Mouse (Mus musculus) layer of hippocampus, adult 9-10 months (tissue): ENCODE measurements around the gene Zfp429.
"Not testable (repeated sequence)": the region's sequence is repeated elsewhere in the genome, so short reads cannot be mapped to it uniquely, and the experiment has no call there.

ENCODE experiments used
- DNase-seq: peaks from one replicate; pipeline ENCODE4 v3.0.0; 2022; ENCODE audit warnings: low spot score

Zfp429 gene

GRCm38 (mm10) chr13:67399183-67399903 lies at the start of gene Zfp429:
TSS of gene Zfp429 (minus strand) at chr13:67399819.
- peak; percentile 51 for DNase-seq

GRCm38 (mm10) chr13:67437095-67437494 lies 37.5 kb upstream of the Zfp429 start:
- not testable (repeated sequence) for DNase-seq

GRCm38 (mm10) chr13:67428116-67428515 lies 28.5 kb upstream of the Zfp429 start:
- no peak for DNase-seq

GRCm38 (mm10) chr13:67425699-67426098 lies 26.1 kb upstream of the Zfp429 start:
- not testable (repeated sequence) for DNase-seq

GRCm38 (mm10) chr13:67422532-67422931 lies 22.9 kb upstream of the Zfp429 start:
- not testable (repeated sequence) for DNase-seq

DNA sequence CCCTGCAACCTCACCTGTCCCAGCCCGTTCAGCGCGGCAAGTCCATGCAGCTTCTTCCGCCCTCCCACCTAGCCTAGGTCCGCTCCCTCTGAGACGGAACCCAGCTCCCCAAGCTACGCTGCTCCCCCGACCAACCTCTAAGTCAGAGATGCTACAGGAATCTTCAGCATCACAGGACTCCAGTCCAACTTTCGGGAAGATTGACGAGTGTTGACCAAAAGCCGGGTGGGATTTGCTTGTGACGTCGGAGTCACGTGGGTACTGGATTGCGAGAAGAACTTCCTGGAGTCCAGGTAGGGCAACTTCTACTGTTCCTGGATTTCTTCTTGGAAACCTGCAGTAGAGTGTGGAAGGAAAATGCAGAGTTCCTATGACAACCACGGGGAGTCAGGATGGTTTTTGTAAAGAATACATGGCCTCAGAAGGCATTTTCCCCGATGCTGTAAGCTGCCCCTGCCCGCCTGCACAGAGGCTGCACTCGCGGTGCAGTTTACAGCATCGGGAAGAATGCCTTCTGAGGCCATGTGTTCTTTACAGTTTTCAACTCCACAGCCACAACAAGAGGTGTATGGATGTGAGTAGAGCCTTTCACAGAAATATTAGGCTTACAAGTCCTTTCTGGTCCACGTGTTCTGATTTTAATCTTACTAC lies 21.7 kb upstream of the Zfp429 start, which contains the start of gene Zfp459:
Zfp459 (minus strand) TSS at position 212 of the 651 bp plus-strand sequence.
- DNase-seq = no peak

GRCm38 (mm10) chr13:67420558-67421206 lies 21.1 kb upstream of the Zfp429 start:
- no peak for DNase-seq

GRCm38 (mm10) chr13:67416811-67417210 lies 17.2 kb upstream of the Zfp429 start:
- DNase-seq = no peak

DNA sequence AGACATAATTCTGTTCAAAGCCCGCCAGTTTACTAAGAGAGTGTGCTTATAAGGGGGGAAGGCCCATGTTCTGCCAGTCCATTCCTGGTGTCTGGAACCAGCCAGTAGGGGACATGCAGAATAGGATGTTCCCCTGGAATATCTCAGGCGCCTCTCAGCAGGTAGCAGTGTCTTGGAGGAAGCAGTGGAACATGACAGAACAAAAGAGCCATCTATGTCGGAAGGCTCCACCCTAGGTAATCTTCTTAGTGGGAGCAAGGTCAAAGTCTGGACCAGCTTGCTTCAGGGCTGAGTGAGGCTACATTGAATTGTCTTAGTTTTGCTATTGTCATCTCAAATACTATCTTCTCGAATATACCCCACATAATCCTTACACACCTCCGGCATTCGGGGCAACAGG lies 16.1 kb upstream of the Zfp429 start:
- DNase-seq = no peak

GRCm38 (mm10) chr13:67413634-67414033 lies 14.0 kb upstream of the Zfp429 start:
- not testable (repeated sequence) for DNase-seq

DNA sequence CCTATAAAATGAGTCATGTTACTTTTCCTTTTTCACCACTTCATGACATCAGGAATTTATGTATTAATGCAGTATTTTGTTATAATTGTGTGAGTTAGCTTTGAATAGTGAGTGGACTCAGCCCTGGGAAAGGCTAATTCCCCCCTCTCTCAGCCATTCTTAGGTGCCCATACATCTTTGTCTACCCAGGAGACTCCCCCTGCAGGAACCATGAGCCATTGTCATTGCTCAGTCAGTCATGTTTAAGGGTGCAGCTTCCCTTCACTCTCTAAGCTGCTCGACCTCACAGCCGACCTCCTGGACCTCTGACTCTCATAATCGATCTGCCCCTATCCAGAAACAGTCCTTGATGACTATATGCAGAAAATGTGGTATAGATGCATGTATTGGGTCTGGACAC lies 23.4 kb downstream of the Zfp429 start:
- not testable (repeated sequence) for DNase-seq

DNA sequence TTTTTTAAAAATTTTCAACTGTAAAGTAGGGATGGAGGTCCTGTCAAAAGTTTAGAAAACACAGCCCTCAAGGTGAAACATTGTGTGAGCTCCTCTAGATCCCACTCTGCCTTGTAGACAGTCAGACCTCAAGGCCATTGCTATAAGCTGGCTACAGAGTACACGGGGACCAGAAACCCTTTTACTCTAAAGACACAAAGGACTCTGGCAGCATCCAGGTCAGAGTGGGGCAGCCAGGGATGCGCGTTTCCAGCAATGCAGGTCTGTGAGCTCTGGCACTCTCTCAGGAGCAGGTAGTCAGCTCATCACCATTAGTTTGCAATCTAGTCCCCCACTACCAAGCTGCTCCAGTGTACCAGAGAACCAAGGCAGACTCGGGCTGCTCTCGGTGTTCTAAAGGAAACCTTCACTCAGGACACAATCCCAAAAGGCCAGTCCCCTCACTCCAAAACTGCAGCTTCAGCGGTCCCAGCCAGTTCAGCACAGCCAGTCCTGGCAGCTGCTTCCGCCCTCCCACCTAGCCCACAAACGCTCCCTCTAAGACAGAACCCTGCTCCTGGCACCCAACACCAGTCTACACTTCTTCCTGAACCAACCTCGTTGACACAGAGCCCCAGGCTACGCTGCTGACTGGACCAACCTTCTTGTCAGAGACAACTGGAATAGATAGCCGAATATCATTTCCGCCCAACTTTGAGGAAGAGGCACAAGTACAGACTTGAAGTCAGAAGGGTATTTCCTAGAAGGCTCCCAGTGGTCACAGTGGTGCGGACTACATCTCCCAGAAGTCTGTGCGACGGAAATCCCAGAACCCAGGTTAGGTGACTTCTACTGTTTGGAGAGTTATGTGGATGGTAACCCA lies 24.3 kb downstream of the Zfp429 start, which contains the start of the genes Gm28041 and Zfp456:
Gm28041 (minus strand) TSS at position 684 of the 862 bp plus-strand sequence.
Zfp456 (minus strand) TSS at position 761 of the 862 bp plus-strand sequence.
- DNase-seq = not testable (repeated sequence)

DNA sequence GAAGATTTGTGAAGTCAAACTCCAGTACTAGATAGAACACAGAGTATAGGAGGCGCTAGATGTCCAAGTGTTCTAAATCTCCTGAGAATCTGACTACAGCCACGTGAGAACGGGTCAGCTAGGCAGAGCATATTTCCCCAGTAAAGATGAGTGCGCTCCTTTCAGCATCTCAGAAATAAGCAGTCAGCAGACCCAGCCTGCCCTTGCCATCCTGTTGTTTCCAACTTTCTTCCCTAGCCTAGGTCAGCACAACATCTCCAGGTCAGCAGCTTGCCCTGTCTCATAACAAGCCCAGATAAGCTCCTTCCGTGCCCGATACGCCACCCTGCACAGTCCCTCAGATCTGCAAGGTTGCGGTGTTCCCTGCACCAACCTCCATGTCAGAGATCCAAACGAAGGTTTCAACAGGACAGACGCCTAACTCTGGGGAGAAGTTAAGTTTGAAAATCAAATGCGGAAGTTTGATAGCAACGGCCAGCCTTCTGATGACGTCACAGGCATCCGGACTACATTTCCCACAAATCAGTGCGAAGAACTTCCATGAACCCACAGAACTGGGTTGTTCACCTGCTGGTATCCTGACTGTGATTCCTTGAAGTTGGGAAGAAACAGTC lies 39.4 kb downstream of the Zfp429 start, which contains the start of the genes Gm28044 and Zfp953:
Gm28044 (minus strand) TSS at position 406 of the 614 bp plus-strand sequence.
Zfp953 (minus strand) TSS at position 475 of the 614 bp plus-strand sequence.
- DNase-seq = peak; percentile 92

- DNase-seq = no peak
Observed at GRCm38 (mm10) chr13:67351854-67352253, 47.8 kb downstream of the Zfp429 start.

GRCm38 (mm10) chr13:67343422-67343821 lies 56.2 kb downstream of the Zfp429 start:
- DNase-seq = no peak
